Mouse (Mus musculus) ES-Bruce4 (cell line): ENCODE data around the gene Lrrc31.

Experiments
- CTCF ChIP-seq: IDR thresholded peaks from one replicate; pipeline ENCODE4 v1.8.1; 2011; ENCODE audit warnings: low read depth, low read length
- EP300 ChIP-seq: IDR thresholded peaks from 2 replicates; pipeline ENCODE4 v1.6.1; 2011; ENCODE audit warnings: low read depth, low read length; ENCODE audit not compliant: insufficient read depth
- POLR2A ChIP-seq: IDR thresholded peaks from one replicate; pipeline ENCODE4 v1.8.1; 2011; ENCODE audit warnings: low read length; ENCODE audit not compliant: insufficient read depth

DNA sequence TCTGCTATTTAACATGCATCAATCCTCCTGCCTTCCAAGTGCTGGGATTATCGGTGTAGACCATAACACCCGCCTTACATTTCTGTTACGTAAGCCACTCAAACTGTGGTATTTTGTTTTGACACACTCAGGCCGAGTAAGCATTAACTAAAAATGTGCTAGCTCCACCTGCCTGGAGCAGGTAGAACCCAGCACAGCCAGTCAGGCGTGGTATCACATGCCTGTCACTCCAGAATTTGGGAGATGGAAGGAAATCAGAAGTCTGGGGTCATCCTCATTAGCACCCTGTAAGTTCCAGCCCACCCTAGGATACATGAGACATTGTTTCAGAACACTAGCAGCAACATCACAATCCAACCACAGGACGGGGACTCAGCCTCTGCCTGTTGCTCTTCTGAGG lies 10.5 kb upstream of the Lrrc31 start:
- TF ChIP-seq CTCF (no peak), EP300 (no peak), POLR2A (no peak)
